Mouse (Mus musculus) midbrain, postnatal 0 days (tissue): ENCODE results near the gene Fli1. TPM values are rescaled to one million over a fixed set of nuclear protein-coding genes. Genes with fewer than 3 reads are reported as not detected.
A peak's percentile ranks its signal among the peaks of the same experiment; 100 is the strongest.

ENCODE experiments used
- ATAC-seq: fragments of 200-750 bp; cut with Nextera tagmentation; 2 replicates; pipeline ENCODE4 v1.8.0; 2017; ENCODE audit warnings: moderate number of reproducible peaks, mild to moderate bottlenecking, moderate TSS enrichment, moderate library complexity; ENCODE audit not compliant: low FRiP score
- DNase-seq: peaks from one replicate; pipeline ENCODE4 v3.0.0-alpha.2; 2015; ENCODE audit warnings: low spot score
- H3K27ac ChIP-seq: fragments of 300-500 bp; sonication (generic); 2 replicates; pipeline ENCODE4 v1.5.1; 2014; ENCODE audit warnings: low read depth, mild to moderate bottlenecking, low read length, mixed read lengths
- H3K27me3 ChIP-seq: fragments of 300-500 bp; sonication (generic); 2 replicates; pipeline ENCODE4 v1.6.1; 2014; ENCODE audit warnings: low read length, control low read depth, mixed read lengths; ENCODE audit not compliant: insufficient read depth
- H3K36me3 ChIP-seq: fragments of 300-500 bp; sonication (generic); 2 replicates; pipeline ENCODE4 v1.6.1; 2014; ENCODE audit warnings: low read length, control low read depth, mixed read lengths; ENCODE audit not compliant: insufficient read depth
- H3K4me1 ChIP-seq: fragments of 300-500 bp; sonication (generic); 2 replicates; pipeline ENCODE4 v1.6.1; 2014; ENCODE audit warnings: mild to moderate bottlenecking, control low read depth, antibody characterized with exemption, low read length, mixed read lengths; ENCODE audit not compliant: insufficient read depth
- H3K4me2 ChIP-seq: fragments of 300-500 bp; sonication (generic); 2 replicates; pipeline ENCODE4 v1.6.1; 2014; ENCODE audit warnings: low read depth, mild to moderate bottlenecking, low read length, mixed read lengths; ENCODE audit not compliant: poor library complexity, severe bottlenecking
- H3K4me3 ChIP-seq: fragments of 300-500 bp; sonication (generic); 2 replicates; pipeline ENCODE4 v1.5.1; 2014; ENCODE audit warnings: low read depth, mild to moderate bottlenecking, low read length, moderate library complexity
- H3K9ac ChIP-seq: fragments of 300-500 bp; sonication (generic); replicated peaks from 2 replicates; pipeline ENCODE4 v1.6.1; 2014; ENCODE audit warnings: mild to moderate bottlenecking, low read length, moderate library complexity, mixed read lengths; ENCODE audit not compliant: poor library complexity, severe bottlenecking
- H3K9me3 ChIP-seq: fragments of 300-500 bp; sonication (generic); 2 replicates; pipeline ENCODE4 v1.6.1; 2016; ENCODE audit warnings: low read length, control low read depth
- CTCF ChIP-seq: IDR thresholded peaks from 2 replicates; pipeline ENCODE4 v1.5.1; 2016; ENCODE audit warnings: antibody characterized with exemption, mild to moderate bottlenecking
- WGBS: fragments of 180-500 bp; shearing (Covaris S2); extraction: QIAGEN DNeasy Blood & Tissue Kit; methylation state at CpG from one replicate; pipeline ENCODE4 v1.1.7; 2014; 5-methylcytosine and 5-hydroxymethylcytosine counted together
- polyA plus RNA-seq: library from polyadenylated mRNA; unstranded; fragments of >200 nt; fragmentation: Nextera tagmentation; extraction: Ambion mirVana; gene quantifications from 2 replicates; pipeline ENCODE4 v1.2.1, GENCODE M21; 2015
- total RNA-seq: library from RNA; depleted of rRNA; stranded (reverse); fragments of >200 nt; gene quantifications from 2 replicates; pipeline ENCODE4 v1.2.3, GENCODE M21; 2014

Fli1 gene
- total and polyA plus RNA-seq, 2 experiments from 2014 or later, result 5.9 to 8.4 TPM

DNA sequence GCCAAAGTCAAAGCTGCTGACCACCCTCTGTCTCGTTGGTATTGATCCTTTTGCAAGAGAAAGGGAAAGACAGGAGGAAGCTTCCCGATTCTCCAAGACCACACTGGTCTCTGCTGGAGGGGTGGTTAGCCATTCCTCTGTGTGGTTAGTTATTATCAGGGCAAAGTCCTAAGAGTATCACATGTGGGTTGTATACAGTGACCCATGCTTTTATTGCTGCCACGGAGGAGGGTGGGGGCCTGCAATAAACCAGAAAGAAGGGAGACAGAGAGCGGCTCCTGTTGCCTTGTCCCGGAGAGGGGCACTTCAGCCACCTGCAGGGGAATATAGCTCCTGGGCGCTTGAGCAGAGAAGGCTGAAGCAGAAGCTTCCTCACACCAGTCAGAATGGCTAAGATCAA, 41.2 kb upstream of the Fli1 start:
- no peak for TF ChIP-seq CTCF
- Histone ChIP-seq H3K9ac (no peak overlapping the region), H3K4me2 (no peak overlapping the region), H3K27me3 (no peaks in the 10 kb centered on the region), H3K4me3 (no peak overlapping the region), H3K4me1 (no peaks in the 10 kb centered on the region), H3K9me3 (no peaks in the 10 kb centered on the region), H3K36me3 (no peaks in the 10 kb centered on the region), H3K27ac (no peak overlapping the region)
- DNase-seq (no peak), ATAC-seq (no peak)
- WGBS, result 85% methylated on average over 6 of the region's 6 CpGs

DNA sequence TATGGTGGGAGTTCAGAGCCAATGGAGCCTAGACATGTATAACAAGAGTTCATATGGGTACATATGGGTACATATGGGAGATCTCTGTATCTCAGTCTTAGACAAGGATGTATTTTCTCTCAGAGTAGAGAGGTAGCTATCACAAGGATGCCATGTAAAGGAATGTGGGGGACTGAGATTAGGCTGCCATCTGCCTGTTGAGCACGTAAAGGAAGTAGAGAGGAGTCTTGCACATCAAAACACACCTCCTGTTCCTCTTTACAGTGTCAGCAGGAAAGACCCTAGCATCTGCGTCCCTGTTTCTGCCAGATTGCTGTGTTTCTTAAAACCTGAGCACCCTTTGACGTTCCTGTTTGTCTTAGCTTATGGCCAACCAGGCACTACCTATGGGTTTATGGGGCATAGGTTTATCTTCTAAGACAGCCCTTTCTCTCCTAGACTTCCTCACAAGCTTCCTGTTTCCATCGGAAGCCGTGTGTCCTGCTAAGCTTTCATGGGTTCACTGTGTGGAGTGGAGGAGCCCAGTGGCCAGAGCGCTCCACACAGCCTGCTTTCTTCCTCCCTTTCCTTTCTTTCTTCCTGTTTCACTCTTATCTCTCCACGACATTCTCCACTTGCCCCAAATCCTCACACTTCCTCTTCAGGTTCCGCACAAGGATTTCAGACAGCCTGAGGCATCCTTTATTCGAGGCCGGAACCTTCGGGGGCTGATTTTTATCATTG, 39.4 kb upstream of the Fli1 start:
- no peaks in the 10 kb centered on the region for H3K9me3 ChIP-seq
- ATAC-seq (no peak), DNase-seq (no peak)
- no peaks in the 10 kb centered on the region for H3K27me3 ChIP-seq
- H3K27ac ChIP-seq, result no peak overlapping the region
- H3K4me1 ChIP-seq, result no peaks in the 10 kb centered on the region
- H3K4me3 ChIP-seq, result no peak overlapping the region
- TF ChIP-seq CTCF, result peak; percentile 31
- H3K36me3 ChIP-seq, result no peaks in the 10 kb centered on the region
- H3K9ac ChIP-seq, result no peak overlapping the region
- H3K4me2 ChIP-seq, result no peak overlapping the region
- 83% methylated on average over 11 of the region's 11 CpGs for WGBS

DNA sequence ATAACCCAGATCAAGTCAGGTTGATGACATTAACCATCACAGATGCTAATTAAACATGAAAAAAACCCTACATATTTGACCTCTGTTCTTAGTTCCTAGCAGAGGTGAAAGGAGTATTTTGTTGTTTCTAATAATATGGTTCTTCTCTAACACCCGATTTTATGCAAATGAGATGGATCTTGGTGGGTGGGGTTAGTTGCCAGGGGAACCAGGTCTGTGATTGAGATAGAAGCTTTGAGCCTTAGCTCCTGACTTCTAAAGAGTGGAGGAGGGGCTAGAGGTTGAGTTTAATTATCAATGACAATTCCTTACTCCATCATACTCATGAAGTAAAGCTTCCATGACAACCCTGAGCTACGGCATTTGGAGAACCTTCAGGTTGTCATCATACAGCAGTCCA, 35.8 kb upstream of the Fli1 start:
- WGBS, result 55% methylated on average over 2 of the region's 2 CpGs
- no peak for ATAC-seq

GRCm38 (mm10) chr9:32573638-32574037, 31.0 kb upstream of the Fli1 start:
- Histone ChIP-seq H3K9ac (no peak overlapping the region), H3K27ac (no peak overlapping the region), H3K27me3 (no peaks in the 10 kb centered on the region), H3K4me1 (no peaks in the 10 kb centered on the region), H3K4me2 (no peak overlapping the region), H3K36me3 (no peaks in the 10 kb centered on the region), H3K9me3 (no peaks in the 10 kb centered on the region), H3K4me3 (no peak overlapping the region)
- DNase-seq (no peak), ATAC-seq (no peak)
- TF ChIP-seq CTCF, result no peak
- 77% methylated on average over 4 of the region's 4 CpGs for WGBS

More for the DNA sequence above, 35.8 kb upstream of the Fli1 start:
- H3K4me2 ChIP-seq, result no peak overlapping the region
- no peak for TF ChIP-seq CTCF
- no peak overlapping the region for H3K27ac ChIP-seq
- no peak for DNase-seq
- H3K9me3 ChIP-seq, result no peaks in the 10 kb centered on the region
- H3K9ac ChIP-seq, result no peak overlapping the region
- H3K4me3 ChIP-seq, result no peak overlapping the region
- no peaks in the 10 kb centered on the region for H3K27me3 ChIP-seq
- H3K36me3 ChIP-seq, result no peaks in the 10 kb centered on the region
- H3K4me1 ChIP-seq, result no peaks in the 10 kb centered on the region

GRCm38 (mm10) chr9:32571676-32572075, 29.0 kb upstream of the Fli1 start:
- Histone ChIP-seq H3K4me3 (no peak overlapping the region), H3K36me3 (no peaks in the 10 kb centered on the region), H3K27me3 (no peaks in the 10 kb centered on the region), H3K27ac (no peak overlapping the region), H3K9ac (no peak overlapping the region), H3K4me1 (no peaks in the 10 kb centered on the region), H3K9me3 (no peaks in the 10 kb centered on the region), H3K4me2 (no peak overlapping the region)
- WGBS, result 63% methylated on average over 4 of the region's 4 CpGs
- TF ChIP-seq CTCF, result no peak
- DNase-seq, result no peak
- ATAC-seq, result no peak

DNA sequence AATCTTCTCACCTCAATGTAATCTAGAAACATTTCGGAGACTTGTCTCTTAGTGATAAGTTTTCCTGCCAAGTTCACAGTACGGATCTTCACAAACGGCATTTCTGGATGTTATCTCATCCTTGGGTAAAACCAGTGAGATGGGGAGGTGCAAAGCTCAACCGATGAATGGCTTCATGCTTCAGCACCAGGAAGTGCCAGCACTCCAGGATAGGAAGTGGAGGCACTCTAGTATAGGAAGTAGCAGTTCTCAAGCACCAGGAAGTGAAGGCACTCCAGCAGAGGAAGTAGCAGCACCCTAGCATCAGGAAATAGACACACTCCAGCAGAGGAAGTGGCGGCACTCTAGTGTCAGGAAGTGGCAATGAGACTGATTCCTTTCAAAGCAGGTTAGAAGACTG, 27.9 kb upstream of the Fli1 start:
- H3K4me3 ChIP-seq, result no peak overlapping the region

More for the DNA sequence above, 27.9 kb upstream of the Fli1 start:
- DNase-seq (no peak), ATAC-seq (no peak)
- Histone ChIP-seq H3K4me2 (no peak overlapping the region), H3K9me3 (no peaks in the 10 kb centered on the region), H3K9ac (no peak overlapping the region), H3K4me1 (no peaks in the 10 kb centered on the region), H3K27me3 (no peaks in the 10 kb centered on the region), H3K27ac (no peak overlapping the region), H3K36me3 (no peaks in the 10 kb centered on the region)
- TF ChIP-seq CTCF, result no peak
- 94% methylated on average over 5 of the region's 5 CpGs for WGBS
